Mouse (Mus musculus): Measurements from ENCODE around the gene Csnk1e. TPM values are rescaled to one million over a fixed set of nuclear protein-coding genes. Genes with fewer than 3 reads are reported as not detected.
A peak's percentile ranks its signal among the peaks of the same experiment; 100 is the strongest.

Csnk1e gene
- polyA plus RNA-seq (2014; fragmentation: Nextera tagmentation; extraction: Ambion mirVana): 184 and 213 TPM in 2 replicates

- Histone ChIP-seq H3K9me3 (ENCODE audit: control insufficient read depth, low read length) (0 out of 2 replicates have a peak, but pooled peaks cover 3% of the 10 kb centered on the region), H3K27ac (no peak within 1 kb of the TSS), H3K36me3 (replicated peaks; ENCODE audit: control insufficient read depth, insufficient read depth) (no peaks in the 10 kb centered on the region), H3K4me2 (replicated peaks) (peak within 1 kb of the TSS; percentile 57), H3K4me1 (replicated peaks; ENCODE audit: control insufficient read depth, insufficient read depth, low read length) (no peaks in the 10 kb centered on the region), H3K4me3 (replicated peaks; ENCODE audit: low read length) (peak within 1 kb of the TSS; percentile 24), H3K9ac (peak within 1 kb of the TSS; percentile 24; the same call in 1 of the 2 replicates), H3K27me3 (ENCODE audit: control insufficient read depth, insufficient read depth, low read length) (no peaks in the 10 kb centered on the region)
- WGBS: 2% methylated on average over 24 of the region's 24 CpGs
- no peak; the same call in 1 of the 2 replicates for ATAC-seq (ENCODE audit: low FRiP score)
- DNase-seq (ENCODE audit: low spot score): peak; percentile 46
These were observed at the start of gene Csnk1e for GRCm38 (mm10) chr15:79455106-79455810. Gene Csnk1e (minus strand): TSS chr15:79455566.

GRCm38 (mm10) chr15:79504707-79505452, 49.5 kb upstream of the Csnk1e start, which contains the start of gene Kcnj4:
Gene Kcnj4 (minus strand): TSS chr15:79505241.
- ATAC-seq (ENCODE audit: low FRiP score): no peak
- Histone ChIP-seq H3K27ac (no peak within 1 kb of the TSS), H3K4me1 (replicated peaks; ENCODE audit: control insufficient read depth, insufficient read depth, low read length) (peaks cover 10% of the 10 kb centered on the region; the same call in 1 of the 2 replicates), H3K4me2 (replicated peaks) (peak within 1 kb of the TSS; percentile 99), H3K4me3 (replicated peaks; ENCODE audit: low read length) (peak within 1 kb of the TSS; percentile 50), H3K36me3 (replicated peaks; ENCODE audit: control insufficient read depth, insufficient read depth) (no peaks in the 10 kb centered on the region), H3K9ac (peak within 1 kb of the TSS; percentile 47), H3K27me3 (ENCODE audit: control insufficient read depth, insufficient read depth, low read length) (peaks cover 81% of the 10 kb centered on the region), H3K9me3 (ENCODE audit: control insufficient read depth, low read length) (no peaks in the 10 kb centered on the region)
- no peak for DNase-seq (ENCODE audit: low spot score)
- WGBS: 1% methylated on average over 58 of the region's 60 CpGs

- peaks cover 74% of the 10 kb centered on the region for H3K27me3 ChIP-seq (ENCODE audit: control insufficient read depth, insufficient read depth, low read length)
- no peak overlapping the region for H3K4me2 ChIP-seq (replicated peaks)
- 75% methylated on average over 5 of the region's 5 CpGs for WGBS
- DNase-seq (ENCODE audit: low spot score): no peak
- H3K4me1 ChIP-seq (replicated peaks; ENCODE audit: control insufficient read depth, insufficient read depth, low read length): peaks cover 10% of the 10 kb centered on the region; the same call in 1 of the 2 replicates
- H3K36me3 ChIP-seq (replicated peaks; ENCODE audit: control insufficient read depth, insufficient read depth): no peaks in the 10 kb centered on the region
- no peak overlapping the region for H3K9ac ChIP-seq
- no peak overlapping the region for H3K4me3 ChIP-seq (replicated peaks; ENCODE audit: low read length)
- H3K9me3 ChIP-seq (ENCODE audit: control insufficient read depth, low read length): no peaks in the 10 kb centered on the region
- H3K27ac ChIP-seq: no peak overlapping the region
- ATAC-seq (ENCODE audit: low FRiP score): no peak
These were observed 48.1 kb upstream of the Csnk1e start for GRCm38 (mm10) chr15:79503438-79503837.

GRCm38 (mm10) chr15:79502891-79503341, 47.5 kb upstream of the Csnk1e start:
- DNase-seq (ENCODE audit: low spot score) (no peak), ATAC-seq (ENCODE audit: low FRiP score) (no peak)
- Histone ChIP-seq H3K4me1 (replicated peaks; ENCODE audit: control insufficient read depth, insufficient read depth, low read length) (peaks cover 10% of the 10 kb centered on the region; the same call in 1 of the 2 replicates), H3K27ac (no peak overlapping the region), H3K4me2 (replicated peaks) (no peak overlapping the region), H3K9ac (no peak overlapping the region), H3K4me3 (replicated peaks; ENCODE audit: low read length) (no peak overlapping the region), H3K27me3 (ENCODE audit: control insufficient read depth, insufficient read depth, low read length) (peaks cover 69% of the 10 kb centered on the region), H3K36me3 (replicated peaks; ENCODE audit: control insufficient read depth, insufficient read depth) (no peaks in the 10 kb centered on the region), H3K9me3 (ENCODE audit: control insufficient read depth, low read length) (no peaks in the 10 kb centered on the region)
- WGBS: 20% methylated on average over 18 of the region's 18 CpGs

GRCm38 (mm10) chr15:79500110-79500509, 44.7 kb upstream of the Csnk1e start:
- DNase-seq (ENCODE audit: low spot score): no peak
- 68% methylated on average over 17 of the region's 17 CpGs for WGBS
- ATAC-seq (ENCODE audit: low FRiP score): no peak
- Histone ChIP-seq H3K4me1 (replicated peaks; ENCODE audit: control insufficient read depth, insufficient read depth, low read length) (peaks cover 2% of the 10 kb centered on the region; the same call in 1 of the 2 replicates), H3K4me2 (replicated peaks) (no peak overlapping the region), H3K36me3 (replicated peaks; ENCODE audit: control insufficient read depth, insufficient read depth) (no peaks in the 10 kb centered on the region), H3K9ac (no peak overlapping the region), H3K4me3 (replicated peaks; ENCODE audit: low read length) (no peak overlapping the region), H3K27me3 (ENCODE audit: control insufficient read depth, insufficient read depth, low read length) (peaks cover 42% of the 10 kb centered on the region), H3K9me3 (ENCODE audit: control insufficient read depth, low read length) (no peaks in the 10 kb centered on the region), H3K27ac (no peak overlapping the region)

- ATAC-seq (ENCODE audit: low FRiP score): no peak
- Histone ChIP-seq H3K4me2 (replicated peaks) (no peak overlapping the region), H3K27me3 (ENCODE audit: control insufficient read depth, insufficient read depth, low read length) (no peaks in the 10 kb centered on the region), H3K36me3 (replicated peaks; ENCODE audit: control insufficient read depth, insufficient read depth) (no peaks in the 10 kb centered on the region), H3K4me3 (replicated peaks; ENCODE audit: low read length) (no peak overlapping the region), H3K27ac (no peak overlapping the region), H3K9me3 (ENCODE audit: control insufficient read depth, low read length) (no peaks in the 10 kb centered on the region), H3K9ac (no peak overlapping the region), H3K4me1 (replicated peaks; ENCODE audit: control insufficient read depth, insufficient read depth, low read length) (no peaks in the 10 kb centered on the region)
- WGBS: 53% methylated on average over 18 of the region's 18 CpGs
- no peak for DNase-seq (ENCODE audit: low spot score)
These were observed 38.2 kb upstream of the Csnk1e start for GRCm38 (mm10) chr15:79493527-79493926.

GRCm38 (mm10) chr15:79489463-79489862, 34.1 kb upstream of the Csnk1e start:
- Histone ChIP-seq H3K9me3 (ENCODE audit: control insufficient read depth, low read length) (no peaks in the 10 kb centered on the region), H3K9ac (no peak overlapping the region), H3K4me2 (replicated peaks) (no peak overlapping the region), H3K36me3 (replicated peaks; ENCODE audit: control insufficient read depth, insufficient read depth) (no peaks in the 10 kb centered on the region), H3K27ac (no peak overlapping the region), H3K4me3 (replicated peaks; ENCODE audit: low read length) (no peak overlapping the region), H3K27me3 (ENCODE audit: control insufficient read depth, insufficient read depth, low read length) (no peaks in the 10 kb centered on the region), H3K4me1 (replicated peaks; ENCODE audit: control insufficient read depth, insufficient read depth, low read length) (no peaks in the 10 kb centered on the region)
- DNase-seq (ENCODE audit: low spot score): no peak
- WGBS: 47% methylated on average over 11 of the region's 11 CpGs
- ATAC-seq (ENCODE audit: low FRiP score): no peak

- Histone ChIP-seq H3K9ac (no peak overlapping the region), H3K27ac (no peak overlapping the region), H3K4me1 (replicated peaks; ENCODE audit: control insufficient read depth, insufficient read depth, low read length) (no peaks in the 10 kb centered on the region), H3K4me2 (replicated peaks) (no peak overlapping the region), H3K36me3 (replicated peaks; ENCODE audit: control insufficient read depth, insufficient read depth) (no peaks in the 10 kb centered on the region), H3K27me3 (ENCODE audit: control insufficient read depth, insufficient read depth, low read length) (no peaks in the 10 kb centered on the region), H3K9me3 (ENCODE audit: control insufficient read depth, low read length) (no peaks in the 10 kb centered on the region), H3K4me3 (replicated peaks; ENCODE audit: low read length) (no peak overlapping the region)
- DNase-seq (ENCODE audit: low spot score) (no peak), ATAC-seq (ENCODE audit: low FRiP score) (no peak)
- 15% methylated on average over 15 of the region's 15 CpGs for WGBS
These were observed 25.9 kb upstream of the Csnk1e start for GRCm38 (mm10) chr15:79481181-79481688.

GRCm38 (mm10) chr15:79477227-79477626, 21.9 kb upstream of the Csnk1e start:
- Histone ChIP-seq H3K36me3 (replicated peaks; ENCODE audit: control insufficient read depth, insufficient read depth) (no peaks in the 10 kb centered on the region), H3K27me3 (ENCODE audit: control insufficient read depth, insufficient read depth, low read length) (no peaks in the 10 kb centered on the region), H3K4me2 (replicated peaks) (no peak overlapping the region), H3K27ac (no peak overlapping the region), H3K4me1 (replicated peaks; ENCODE audit: control insufficient read depth, insufficient read depth, low read length) (no peaks in the 10 kb centered on the region), H3K9me3 (ENCODE audit: control insufficient read depth, low read length) (no peaks in the 10 kb centered on the region), H3K4me3 (replicated peaks; ENCODE audit: low read length) (no peak overlapping the region), H3K9ac (no peak overlapping the region)
- WGBS: 71% methylated on average over 6 of the region's 6 CpGs
- no peak for ATAC-seq (ENCODE audit: low FRiP score)
- no peak for DNase-seq (ENCODE audit: low spot score)
